Mouse (Mus musculus) hindlimb bud, embryonic 11.5 days (tissue): ENCODE data around the gene Gm5751.
"Not testable (repeated sequence)": the region's sequence is repeated elsewhere in the genome, so short reads cannot be mapped to it uniquely, and the experiment has no call there.

Source experiments
- DNase-seq: peaks from one replicate; pipeline ENCODE4 v3.0.0-alpha.2; 2012; ENCODE audit warnings: low read depth, low spot score; ENCODE audit errors: extremely low spot score

Gm5751 gene

GRCm38 (mm10) chrX:8873953-8874352 is at the start of gene Gm5751:
Gene Gm5751, plus strand, starts transcription at chrX:8874253.
- DNase-seq = not testable (repeated sequence)

GRCm38 (mm10) chrX:8832043-8832442 is 42.0 kb upstream of the Gm5751 start:
- DNase-seq = peak; percentile 12

GRCm38 (mm10) chrX:8843694-8844093 is 30.4 kb upstream of the Gm5751 start, which contains the start of gene Gm6592:
Gene Gm6592, plus strand, starts transcription at chrX:8843994.
- no peak for DNase-seq

- no peak for DNase-seq
Observed at GRCm38 (mm10) chrX:8852486-8852885, 21.6 kb upstream of the Gm5751 start.

GRCm38 (mm10) chrX:8864331-8864730 is 9.7 kb upstream of the Gm5751 start:
- peak; percentile 42 for DNase-seq

- no peak for DNase-seq
Observed at GRCm38 (mm10) chrX:8884336-8884735, 10.3 kb downstream of the Gm5751 start.

- no peak for DNase-seq
Observed at GRCm38 (mm10) chrX:8891975-8892342, 17.9 kb downstream of the Gm5751 start.

GRCm38 (mm10) chrX:8892343-8893155 is 18.5 kb downstream of the Gm5751 start, which contains the start of gene B630019K06Rik:
Gene B630019K06Rik, plus strand, starts transcription at chrX:8892382.
- no peak for DNase-seq

GRCm38 (mm10) chrX:8893182-8893651 is 19.2 kb downstream of the Gm5751 start:
- no peak for DNase-seq

GRCm38 (mm10) chrX:8900823-8901222 is 26.8 kb downstream of the Gm5751 start:
- DNase-seq = no peak

- DNase-seq = no peak
Observed at GRCm38 (mm10) chrX:8901906-8902472, 27.9 kb downstream of the Gm5751 start.

GRCm38 (mm10) chrX:8921080-8921479 is 47.0 kb downstream of the Gm5751 start:
- DNase-seq = no peak

- DNase-seq = no peak
Observed at GRCm38 (mm10) chrX:8921813-8922607, 48.0 kb downstream of the Gm5751 start.

GRCm38 (mm10) chrX:8927308-8927707 is 53.3 kb downstream of the Gm5751 start:
- peak; percentile 6 for DNase-seq
